Mouse (Mus musculus): ENCODE results near the gene Man1c1.

Gene Man1c1

GRCm38 (mm10) chr4:134723251-134723650 is 19.2 kb upstream of the Man1c1 start:
- no peak for DNase-seq

- no peak for DNase-seq
Measured at GRCm38 (mm10) chr4:134721076-134721475, 17.0 kb upstream of the Man1c1 start.

DNA sequence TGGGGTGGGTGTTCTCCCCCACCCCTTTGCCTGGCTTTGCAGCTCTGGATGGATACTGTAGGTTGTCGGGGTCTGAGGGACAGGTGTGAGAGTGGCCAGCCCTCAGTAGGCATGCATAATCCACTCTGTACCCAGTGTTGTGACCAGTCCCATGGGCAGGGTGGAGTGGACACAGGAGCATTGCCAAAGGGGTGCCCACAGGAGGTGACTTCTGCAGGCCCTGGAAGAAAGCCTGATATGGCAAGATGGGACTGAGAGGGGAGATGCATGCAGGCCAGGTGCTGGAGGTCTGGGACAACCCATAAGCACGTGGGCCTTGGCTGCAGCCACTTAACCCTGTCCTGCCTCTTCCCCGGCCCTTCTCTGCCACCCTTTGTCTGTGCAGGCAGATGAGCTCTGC is 16.3 kb upstream of the Man1c1 start:
- no peak for DNase-seq

DNA sequence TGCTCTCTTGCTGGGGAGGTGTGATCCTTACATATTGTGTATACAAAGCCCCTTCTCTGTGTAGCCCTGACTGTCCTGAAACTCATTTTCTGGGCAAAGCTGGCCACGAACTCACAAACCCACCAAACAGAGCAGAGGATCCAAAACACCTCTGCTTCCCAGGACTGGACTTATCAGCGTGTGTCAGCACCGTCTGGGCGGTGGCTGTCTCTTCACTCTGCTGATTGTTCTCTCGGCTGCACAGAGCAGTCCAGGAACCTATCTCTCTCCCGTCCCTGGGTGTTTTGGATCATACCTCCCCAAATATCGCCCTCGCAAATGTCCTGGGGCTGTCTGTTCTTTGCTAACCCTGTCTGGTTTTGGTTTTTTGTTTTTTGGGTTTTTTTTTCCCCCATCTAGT is 15.4 kb upstream of the Man1c1 start:
- no peak for DNase-seq

- DNase-seq = peak; percentile 92 to 93
Measured at GRCm38 (mm10) chr4:134713937-134714336, 9.8 kb upstream of the Man1c1 start.

DNA sequence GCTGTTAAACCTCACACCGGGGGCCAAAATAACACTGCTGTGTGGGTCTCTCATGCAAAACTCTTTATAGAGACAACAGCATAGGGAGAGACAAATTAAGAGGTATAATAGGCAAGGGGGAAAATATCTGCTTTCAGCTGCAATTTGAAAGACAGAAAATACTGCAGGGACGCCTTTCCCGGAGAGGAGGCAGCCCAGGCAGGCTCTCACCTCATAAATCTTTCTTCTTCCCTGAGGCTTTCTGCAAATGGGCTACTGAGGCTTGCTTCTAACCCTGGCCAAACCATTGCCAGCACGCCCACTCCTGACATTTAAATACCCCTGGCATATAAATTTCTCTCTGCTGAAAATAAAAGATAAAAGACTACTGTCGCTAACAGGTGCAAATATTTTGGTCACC is 1.2 kb upstream of the Man1c1 start:
- DNase-seq = no peak

- DNase-seq = no peak
Measured at GRCm38 (mm10) chr4:134704590-134704989, 500 bp upstream of the Man1c1 start.

DNA sequence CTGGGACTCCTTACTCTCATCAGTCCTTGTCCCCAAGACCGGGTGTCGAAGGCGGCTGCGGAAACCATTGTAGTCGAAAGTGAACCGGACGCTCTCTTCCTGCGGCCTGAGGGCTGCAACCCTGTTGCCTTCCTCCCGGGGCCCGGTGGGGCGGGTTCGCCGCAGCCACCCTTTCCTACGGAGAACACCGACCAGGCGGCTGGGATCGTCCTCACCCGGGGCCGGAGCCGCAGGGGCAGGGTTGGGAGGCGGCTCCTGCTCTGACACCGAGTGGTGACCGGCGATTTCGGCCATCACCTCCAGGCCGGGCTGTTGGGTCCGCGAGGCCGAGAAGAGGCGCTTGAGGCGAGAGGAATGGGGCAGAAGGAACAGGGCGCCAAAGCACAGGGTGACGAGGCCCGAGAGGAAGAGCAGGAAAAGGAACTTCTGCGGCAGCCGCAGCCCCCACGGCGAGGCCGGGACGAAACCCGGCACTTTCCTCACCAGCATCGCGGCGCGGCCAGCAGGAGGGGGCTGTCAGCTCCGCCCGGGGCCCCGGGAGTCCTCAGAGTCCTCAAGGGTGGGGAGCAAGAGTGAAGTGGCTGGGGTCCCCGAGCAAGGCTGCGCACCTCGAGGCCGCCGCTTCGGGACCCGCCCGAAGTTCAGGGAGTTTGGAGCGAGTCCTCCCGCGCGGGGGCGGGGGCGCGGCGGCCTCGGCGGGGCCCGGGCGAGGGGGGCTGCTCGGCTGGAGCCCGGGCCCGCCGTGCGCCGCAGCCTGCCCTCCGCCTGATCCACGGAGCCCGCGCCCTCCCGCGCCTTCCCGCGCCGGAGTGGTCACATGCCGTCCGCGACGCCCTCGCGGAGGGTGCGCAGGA is 882 bp downstream of the Man1c1 start:
- DNase-seq = peak; percentile 46 to 49

- DNase-seq = peak; percentile 73 to 75
Measured at GRCm38 (mm10) chr4:134701934-134702333, 2.2 kb downstream of the Man1c1 start.

GRCm38 (mm10) chr4:134700911-134701310 is 3.2 kb downstream of the Man1c1 start:
- no peak for DNase-seq

DNA sequence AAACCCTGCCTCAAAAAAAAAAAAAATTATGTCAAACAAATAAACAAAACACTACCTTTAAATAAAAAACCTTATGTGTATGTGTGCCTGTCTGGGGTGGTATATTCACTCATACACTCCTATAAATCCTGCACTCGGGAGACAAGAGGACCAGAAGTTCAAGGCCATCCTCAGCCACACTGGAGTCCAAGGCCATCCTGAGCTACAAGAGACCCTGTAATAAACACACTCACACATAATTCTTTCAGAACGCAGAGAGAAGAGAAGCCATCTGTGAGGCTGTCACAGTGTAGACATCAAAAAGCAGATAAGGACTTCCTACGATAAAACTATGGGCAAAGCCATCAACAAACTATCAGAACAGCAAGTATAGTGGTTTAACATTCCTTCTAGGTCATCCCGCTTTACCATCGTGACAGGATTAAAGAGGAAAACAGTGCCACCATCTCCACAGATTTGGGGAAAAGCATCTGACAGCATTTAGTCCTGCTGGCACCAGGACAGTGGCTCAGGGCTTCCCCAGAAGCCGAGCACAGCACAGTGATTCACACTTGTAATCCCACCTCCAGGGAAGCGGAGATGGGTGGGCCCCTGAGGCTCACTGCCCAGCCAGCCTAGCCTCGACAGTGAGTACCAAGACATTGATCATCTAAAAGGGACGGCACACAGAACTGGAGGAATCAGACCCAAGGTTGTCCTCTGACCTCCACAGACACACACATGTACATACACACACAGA is 10.7 kb downstream of the Man1c1 start:
- no peak for DNase-seq

GRCm38 (mm10) chr4:134692388-134692787 is 11.7 kb downstream of the Man1c1 start:
- no peak for DNase-seq

DNA sequence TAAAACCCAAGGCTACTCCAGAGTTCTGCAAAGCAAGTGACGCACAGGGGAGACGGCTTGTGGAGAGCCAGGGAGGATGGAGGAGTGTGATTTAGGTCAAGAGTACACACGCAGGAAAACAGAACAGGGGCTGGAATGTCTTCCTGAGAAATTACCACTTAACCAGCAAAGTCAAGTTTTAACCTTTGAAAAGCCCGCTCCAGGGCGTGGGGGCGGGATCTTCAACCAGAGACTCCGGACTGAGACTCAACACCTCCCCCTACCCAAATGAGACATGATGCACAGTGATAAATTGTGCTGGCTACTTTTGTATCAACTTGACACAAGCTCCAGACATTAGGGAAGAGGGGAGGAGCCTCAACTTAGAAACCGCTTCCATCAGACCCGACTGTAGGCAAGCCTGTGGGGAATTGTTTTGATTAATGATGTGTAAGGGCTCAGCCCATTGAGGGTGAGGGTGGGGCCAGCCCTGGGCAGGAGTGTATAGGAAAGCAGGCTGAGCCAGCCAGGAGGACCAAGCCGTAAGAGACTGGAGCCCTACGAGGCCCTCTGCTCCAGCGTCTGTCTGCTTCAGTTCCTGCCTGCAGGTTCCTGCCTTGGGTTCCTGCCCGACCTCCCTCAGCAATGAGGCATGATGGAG is 17.9 kb downstream of the Man1c1 start:
- DNase-seq = no peak

- DNase-seq = peak; percentile 55
Measured at GRCm38 (mm10) chr4:134684637-134685338, 19.3 kb downstream of the Man1c1 start.

GRCm38 (mm10) chr4:134683892-134684291 is 20.2 kb downstream of the Man1c1 start:
- no peak for DNase-seq

GRCm38 (mm10) chr4:134683008-134683407 is 21.1 kb downstream of the Man1c1 start:
- DNase-seq = no peak

DNA sequence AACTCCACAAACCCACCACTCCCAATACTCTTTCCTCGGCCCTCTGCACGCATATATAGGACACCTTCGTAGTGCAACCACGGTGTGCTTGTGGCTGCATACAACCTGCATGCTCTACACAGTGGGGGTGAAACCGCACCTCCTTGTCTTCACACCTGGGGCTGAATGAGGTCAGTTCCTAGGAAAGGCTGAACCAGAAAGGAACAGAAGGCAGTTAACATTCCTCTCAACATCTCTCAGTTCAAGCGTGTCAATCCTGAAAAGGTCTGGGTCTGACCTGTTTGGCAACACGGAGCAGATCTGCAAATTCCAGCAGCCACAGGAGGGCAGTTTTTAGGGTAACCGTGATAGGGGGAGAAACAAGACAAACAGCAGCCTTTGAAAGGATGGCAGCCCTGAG is 21.7 kb downstream of the Man1c1 start:
- no peak for DNase-seq

- no peak for DNase-seq
Measured at GRCm38 (mm10) chr4:134681819-134682218, 22.3 kb downstream of the Man1c1 start.

DNA sequence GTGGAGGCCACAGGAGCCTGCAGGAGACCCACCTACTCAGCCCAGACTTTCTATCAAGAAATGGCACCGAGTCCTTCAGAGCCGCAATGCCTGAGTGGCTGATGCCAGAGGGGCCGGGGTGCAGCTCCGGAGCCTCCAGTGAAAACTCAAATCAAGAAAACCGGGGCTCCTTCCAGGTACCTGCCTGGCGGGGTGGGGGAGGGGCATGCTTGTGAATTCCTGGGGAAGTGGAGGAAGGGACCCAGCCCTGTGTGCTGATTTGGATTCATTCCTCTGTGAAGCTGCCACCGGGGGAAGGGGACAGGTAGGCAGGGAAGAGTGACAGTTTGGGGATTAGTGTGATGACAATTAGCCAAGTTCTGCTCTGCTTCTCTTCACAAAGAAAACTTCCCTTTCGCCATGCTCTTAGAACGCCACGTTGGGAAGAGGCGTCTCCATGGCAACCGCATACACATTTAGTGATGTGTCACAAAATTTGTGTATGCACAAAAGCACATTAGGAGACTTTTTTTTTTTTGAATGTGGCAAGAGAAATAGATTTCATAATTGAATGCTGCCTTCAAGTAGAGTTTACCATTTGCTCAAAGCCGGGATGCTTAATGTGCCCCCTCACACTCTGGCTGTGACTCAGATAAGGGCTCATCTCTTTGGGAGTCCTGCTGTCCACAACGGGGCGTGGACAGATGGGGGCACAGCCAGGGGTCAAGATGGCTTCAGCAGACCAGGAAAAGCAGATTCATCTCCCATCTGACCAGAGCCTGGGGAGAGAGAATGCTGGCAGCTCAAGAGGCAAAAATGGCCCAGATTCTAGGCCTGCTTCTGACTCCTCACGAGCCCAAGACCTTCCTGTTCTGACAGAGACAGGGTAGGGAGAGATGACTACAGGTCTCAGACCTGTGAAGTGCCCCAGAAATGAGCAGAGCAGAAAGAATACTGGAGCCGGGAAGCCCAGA is 26.3 kb downstream of the Man1c1 start:
- DNase-seq = no peak

DNA sequence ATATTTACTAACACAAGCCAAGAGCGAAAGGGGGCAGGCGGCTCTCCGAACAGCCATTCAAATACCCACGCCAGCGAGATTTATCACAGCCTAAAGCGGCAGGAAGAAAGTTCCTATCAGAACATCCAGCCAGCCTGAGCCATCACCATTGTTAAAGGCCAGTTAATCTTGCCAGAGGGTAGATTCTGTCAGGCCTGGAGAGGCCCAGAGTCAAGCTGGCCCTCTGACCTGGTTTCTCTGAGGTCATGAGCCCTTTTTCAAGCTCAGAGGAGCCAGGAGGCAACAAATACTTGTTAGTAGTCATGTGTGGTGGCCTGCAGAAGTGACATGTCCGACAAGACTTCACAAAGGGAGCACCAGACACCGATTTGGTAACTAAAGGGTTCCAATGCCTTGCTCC is 28.3 kb downstream of the Man1c1 start:
- DNase-seq = no peak

DNA sequence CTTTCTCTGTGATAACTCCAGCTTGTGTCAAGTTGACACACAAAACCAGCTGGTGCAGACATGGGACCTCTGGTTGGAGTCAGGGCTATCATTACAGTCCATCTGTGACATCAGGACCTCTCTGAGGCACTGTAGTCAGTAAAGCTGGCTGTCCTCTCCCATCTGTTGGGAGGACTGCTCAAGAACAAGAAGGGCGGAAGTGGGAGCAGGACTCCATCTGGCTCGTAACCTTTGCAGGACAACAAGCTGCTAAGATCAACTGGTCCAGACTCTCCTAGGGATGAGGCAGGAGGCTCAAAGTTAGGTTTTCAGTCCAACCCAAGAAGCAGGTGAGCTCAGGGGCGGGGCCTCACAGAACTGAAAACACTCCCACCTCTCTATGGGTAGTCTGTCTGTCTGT is 29.1 kb downstream of the Man1c1 start:
- DNase-seq = no peak

All from B cell, adult 2 months (primary cell).